Mouse (Mus musculus): Measurements from ENCODE around the gene Flcn. TPM values are rescaled to one million over a fixed set of nuclear protein-coding genes. Genes with fewer than 3 reads are reported as not detected.

The Flcn gene
- total RNA-seq, 2 experiments from 2014 or later, result 41.2 to 44.3 TPM

GRCm38 (mm10) chr11:59805256-59805655, 4.6 kb downstream of the Flcn start:
- DNase-seq, result no peak

GRCm38 (mm10) chr11:59804409-59805110, 5.3 kb downstream of the Flcn start:
- no peak for DNase-seq

- DNase-seq, result no peak
These were observed 6.3 kb downstream of the Flcn start for GRCm38 (mm10) chr11:59803516-59803915.

- DNase-seq, result no peak
These were observed 7.9 kb downstream of the Flcn start for GRCm38 (mm10) chr11:59801881-59802280.

- DNase-seq, result no peak
These were observed 9.4 kb downstream of the Flcn start for GRCm38 (mm10) chr11:59800412-59800811.

GRCm38 (mm10) chr11:59793390-59793789, 16.4 kb downstream of the Flcn start:
- no peak for DNase-seq

- no peak for DNase-seq
These were observed 20.5 kb downstream of the Flcn start for GRCm38 (mm10) chr11:59789311-59789710.

- DNase-seq, result no peak
These were observed 22.5 kb downstream of the Flcn start, which contains the start of gene Pld6 for GRCm38 (mm10) chr11:59787199-59787781. Gene Pld6, minus strand, starts transcription at chr11:59787645.

GRCm38 (mm10) chr11:59786444-59787198, 23.2 kb downstream of the Flcn start:
- DNase-seq, result no peak

- no peak for DNase-seq
These were observed 26.2 kb downstream of the Flcn start for GRCm38 (mm10) chr11:59783591-59783990.

- no peak for DNase-seq
These were observed 27.7 kb downstream of the Flcn start for GRCm38 (mm10) chr11:59782091-59782590.

- no peak for DNase-seq
These were observed 29.6 kb downstream of the Flcn start for GRCm38 (mm10) chr11:59780241-59780640.

- DNase-seq, result no peak
These were observed 30.4 kb downstream of the Flcn start for GRCm38 (mm10) chr11:59779406-59779805.

GRCm38 (mm10) chr11:59778874-59779223, 31.0 kb downstream of the Flcn start:
- no peak for DNase-seq

GRCm38 (mm10) chr11:59778181-59778873, 31.5 kb downstream of the Flcn start:
- peak; percentile 52 to 63 for DNase-seq

- peak in 1 of 2 experiments; percentile 41 for DNase-seq
These were observed 32.6 kb downstream of the Flcn start for GRCm38 (mm10) chr11:59777259-59777658.

GRCm38 (mm10) chr11:59775435-59776148, 34.2 kb downstream of the Flcn start:
- DNase-seq, result no peak

GRCm38 (mm10) chr11:59774522-59774921, 35.3 kb downstream of the Flcn start:
- DNase-seq, result no peak

- DNase-seq, result no peak
These were observed 36.9 kb downstream of the Flcn start for GRCm38 (mm10) chr11:59772902-59773301.

- no peak for DNase-seq
These were observed 37.5 kb downstream of the Flcn start for GRCm38 (mm10) chr11:59772291-59772690.

- no peak for DNase-seq
These were observed 39.1 kb downstream of the Flcn start for GRCm38 (mm10) chr11:59770753-59771152.

- no peak for DNase-seq
These were observed 40.1 kb downstream of the Flcn start for GRCm38 (mm10) chr11:59769738-59770137.
